Mouse (Mus musculus): ENCODE results near the gene Col24a1.

- TF ChIP-seq CTCF (IDR thresholded peaks at IDR 0.05; ENCODE audit: extremely low read depth, insufficient read length, insufficient replicate concordance, low read depth, low read length) (no peak), POLR2A (IDR thresholded peaks at IDR 0.05; ENCODE audit: low read depth, low read length) (no peak)
Observed at GRCm38 (mm10) chr3:145390681-145391080, 98.4 kb downstream of the Col24a1 start.

All from small intestine, adult 2 months (tissue).